Mouse (Mus musculus) lung, embryonic 14.5 days (tissue): ENCODE measurements around the gene Usp11. TPM values are rescaled to one million over a fixed set of nuclear protein-coding genes. Genes with fewer than 3 reads are reported as not detected.
A peak's percentile ranks its signal among the peaks of the same experiment; 100 is the strongest.

Experiments used
- ATAC-seq: fragments of 200-750 bp; cut with Nextera tagmentation; 2 replicates; pipeline ENCODE4 v1.8.0; 2017; ENCODE audit warnings: mild to moderate bottlenecking, moderate TSS enrichment, moderate library complexity; ENCODE audit not compliant: insufficient read depth
- DNase-seq: peaks from one replicate; pipeline ENCODE4 v3.0.0-alpha.2; 2015
- H3K27ac ChIP-seq: fragments of 300-500 bp; sonication (generic); 2 replicates; pipeline ENCODE4 v1.5.1; 2014; ENCODE audit warnings: low read depth, mild to moderate bottlenecking, moderate library complexity
- H3K27me3 ChIP-seq: fragments of 300-500 bp; sonication (generic); 2 replicates; pipeline ENCODE4 v1.6.1; 2014; ENCODE audit warnings: low read length, control low read depth; ENCODE audit not compliant: insufficient read depth
- H3K36me3 ChIP-seq: fragments of 300-500 bp; sonication (generic); 2 replicates; pipeline ENCODE4 v1.6.1; 2014; ENCODE audit warnings: control low read depth; ENCODE audit not compliant: insufficient read depth
- H3K4me1 ChIP-seq: fragments of 300-500 bp; sonication (generic); 2 replicates; pipeline ENCODE4 v1.6.1; 2014; ENCODE audit warnings: antibody characterized with exemption, control low read depth; ENCODE audit not compliant: insufficient read depth
- H3K4me2 ChIP-seq: fragments of 300-500 bp; sonication (generic); 2 replicates; pipeline ENCODE4 v1.6.1; 2014; ENCODE audit warnings: mild to moderate bottlenecking
- H3K4me3 ChIP-seq: fragments of 300-500 bp; sonication (generic); 2 replicates; pipeline ENCODE4 v1.5.1; 2014; ENCODE audit warnings: low read depth, low read length
- H3K9ac ChIP-seq: fragments of 300-500 bp; sonication (generic); 2 replicates; pipeline ENCODE4 v1.6.1; 2014
- H3K9me3 ChIP-seq: fragments of 300-500 bp; sonication (generic); 2 replicates; pipeline ENCODE4 v1.6.1; 2016; ENCODE audit warnings: low read depth, low read length, control low read depth
- CTCF ChIP-seq: IDR thresholded peaks from 2 replicates; pipeline ENCODE4 v1.5.1; 2016; ENCODE audit warnings: antibody characterized with exemption, low read depth
- WGBS: fragments of 180-500 bp; shearing (Covaris S2); extraction: QIAGEN DNeasy Blood & Tissue Kit; methylation state at CpG from one replicate; pipeline ENCODE4 v1.1.7; 2014; 5-methylcytosine and 5-hydroxymethylcytosine counted together
- polyA plus RNA-seq: library from polyadenylated mRNA; unstranded; fragments of >200 nt; fragmentation: Nextera tagmentation; extraction: Ambion mirVana; gene quantifications from 2 replicates; pipeline ENCODE4 v1.2.1, GENCODE M21; 2014

Gene Usp11
- polyA plus RNA-seq: 38.2 and 39.9 TPM in 2 replicates

GRCm38 (mm10) chrX:20703741-20704290, at the start of gene Usp11:
Gene Usp11 (plus strand): TSS chrX:20703906.
- Histone ChIP-seq H3K27ac (peak within 1 kb of the TSS; percentile 97), H3K4me3 (peak within 1 kb of the TSS; percentile 51), H3K36me3 (peaks cover 7% of the 10 kb centered on the region; the same call in 1 of the 2 replicates), H3K27me3 (no peaks in the 10 kb centered on the region), H3K9me3 (no peaks in the 10 kb centered on the region), H3K9ac (peak within 1 kb of the TSS; percentile 68), H3K4me2 (peak within 1 kb of the TSS; percentile 54), H3K4me1 (no peaks in the 10 kb centered on the region)
- WGBS: 10% methylated on average over 32 of the region's 32 CpGs
- peak; percentile 68 for ATAC-seq
- TF ChIP-seq CTCF: no peak
- peak; percentile 77 for DNase-seq

- peak; percentile 4 for DNase-seq
- no peak overlapping the region for H3K9ac ChIP-seq
- WGBS: 20% methylated on average over 5 of the region's 5 CpGs
Observed at GRCm38 (mm10) chrX:20657593-20657992, 46.1 kb upstream of the Usp11 start.

GRCm38 (mm10) chrX:20658026-20658652, 45.6 kb upstream of the Usp11 start, which contains the start of gene Uba1:
Gene Uba1 (plus strand): TSS chrX:20658326.
- peak within 1 kb of the TSS; percentile 76 for H3K27ac ChIP-seq
- 5% methylated on average over 27 of the region's 27 CpGs for WGBS

More at GRCm38 (mm10) chrX:20657593-20657992, 46.1 kb upstream of the Usp11 start:
- peak overlapping the region; percentile 49 for H3K4me3 ChIP-seq
- no peak for ATAC-seq
- peak overlapping the region; percentile 72 for H3K4me2 ChIP-seq
- H3K36me3 ChIP-seq: no peaks in the 10 kb centered on the region
- H3K9me3 ChIP-seq: no peaks in the 10 kb centered on the region
- no peak overlapping the region for H3K27ac ChIP-seq
- no peaks in the 10 kb centered on the region for H3K4me1 ChIP-seq
- H3K27me3 ChIP-seq: no peaks in the 10 kb centered on the region
- no peak for TF ChIP-seq CTCF

DNA sequence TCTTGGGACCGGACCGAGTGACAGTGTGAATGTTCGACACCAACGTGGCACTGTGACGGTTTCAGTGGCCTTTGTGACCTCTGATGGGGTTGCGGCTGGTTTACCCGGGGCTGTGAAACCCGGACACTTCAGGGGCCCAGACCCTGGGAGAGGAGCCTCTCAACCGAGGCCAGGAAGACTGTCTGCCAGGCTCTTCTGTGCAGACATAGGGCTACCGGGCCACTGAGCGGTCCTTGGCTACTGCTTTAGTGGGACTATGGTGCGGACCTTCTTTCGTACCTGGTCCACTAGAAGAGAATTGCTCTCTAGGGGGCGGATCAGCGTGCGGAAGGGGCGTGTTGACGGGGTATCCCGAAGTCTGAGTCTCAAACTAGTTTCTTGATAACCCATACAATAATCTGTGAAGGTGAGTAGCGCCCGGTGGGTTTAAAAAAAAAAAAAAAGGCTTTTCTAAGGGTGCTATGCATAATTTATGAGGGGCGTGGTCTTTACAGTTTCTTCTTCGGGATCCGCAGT, 44.8 kb upstream of the Usp11 start:
- H3K4me2 ChIP-seq: peak overlapping the region; percentile 72
- 17% methylated on average over 24 of the region's 24 CpGs for WGBS
- H3K4me1 ChIP-seq: no peaks in the 10 kb centered on the region
- H3K27me3 ChIP-seq: no peaks in the 10 kb centered on the region
- TF ChIP-seq CTCF: no peak
- DNase-seq (peak; percentile 20), ATAC-seq (peak; percentile 13; the same call in 1 of the 2 replicates)
- H3K27ac ChIP-seq: peak overlapping the region; percentile 76; the same call in 1 of the 2 replicates
- H3K36me3 ChIP-seq: no peaks in the 10 kb centered on the region
- H3K9ac ChIP-seq: peak overlapping the region; percentile 57
- H3K9me3 ChIP-seq: no peaks in the 10 kb centered on the region
- H3K4me3 ChIP-seq: peak overlapping the region; percentile 49

More at GRCm38 (mm10) chrX:20658026-20658652, 45.6 kb upstream of the Usp11 start, which contains the start of gene Uba1:
- no peaks in the 10 kb centered on the region for H3K9me3 ChIP-seq
- peak within 1 kb of the TSS; percentile 57 for H3K9ac ChIP-seq
- no peaks in the 10 kb centered on the region for H3K4me1 ChIP-seq
- peak within 1 kb of the TSS; percentile 72 for H3K4me2 ChIP-seq
- H3K27me3 ChIP-seq: no peaks in the 10 kb centered on the region
- H3K36me3 ChIP-seq: no peaks in the 10 kb centered on the region
- DNase-seq (peak; percentile 91), ATAC-seq (peak; percentile 85)
- TF ChIP-seq CTCF: no peak
- H3K4me3 ChIP-seq: peak within 1 kb of the TSS; percentile 49

GRCm38 (mm10) chrX:20662317-20662715, 41.4 kb upstream of the Usp11 start:
- ATAC-seq (no peak), DNase-seq (no peak)
- Histone ChIP-seq H3K4me2 (no peak overlapping the region), H3K36me3 (peaks cover 13% of the 10 kb centered on the region; the same call in 1 of the 2 replicates), H3K27me3 (no peaks in the 10 kb centered on the region), H3K4me3 (peak overlapping the region; percentile 61), H3K9ac (no peak overlapping the region), H3K4me1 (no peaks in the 10 kb centered on the region), H3K27ac (no peak overlapping the region), H3K9me3 (no peaks in the 10 kb centered on the region)
- TF ChIP-seq CTCF: no peak
- WGBS: 16% methylated on average over 5 of the region's 5 CpGs

DNA sequence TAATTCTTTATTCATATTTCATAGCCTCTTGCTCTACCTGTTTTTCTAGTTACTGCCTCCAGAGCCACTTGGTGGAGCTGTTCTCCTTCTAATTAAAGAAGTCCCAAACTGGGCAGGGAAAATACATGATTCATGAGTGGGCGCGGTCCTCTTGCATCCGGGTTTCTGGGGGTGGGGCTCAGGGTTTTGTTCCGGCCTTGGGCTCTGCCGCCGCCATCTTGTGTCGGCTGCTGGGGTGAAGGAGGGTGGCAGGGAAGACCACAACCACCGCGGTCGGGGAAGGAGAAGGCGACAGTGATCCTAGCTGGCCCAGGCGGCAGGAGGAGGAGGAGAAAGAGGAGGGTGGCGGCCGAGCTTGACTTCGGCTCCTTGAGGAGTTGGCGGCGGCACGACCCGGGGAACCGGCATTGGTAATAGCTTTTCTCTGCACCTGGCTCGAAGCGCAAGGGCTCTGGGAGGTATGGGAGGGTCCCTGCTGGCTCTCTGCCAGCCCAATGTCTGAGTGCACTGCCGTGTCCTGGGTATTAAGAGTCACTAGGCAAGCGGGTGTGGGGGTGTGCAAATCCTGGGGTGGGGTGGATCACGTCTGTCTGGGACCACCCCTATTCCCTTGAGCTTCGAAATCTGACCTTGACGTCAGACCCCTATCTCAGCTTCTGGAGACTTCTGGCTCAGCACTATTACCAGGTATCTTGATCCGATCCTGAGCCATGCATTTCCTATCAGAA, 40.8 kb upstream of the Usp11 start:
- peak overlapping the region; percentile 61 for H3K4me3 ChIP-seq
- peak overlapping the region; percentile 72 for H3K27ac ChIP-seq
- peak; percentile 85 for ATAC-seq
- H3K9me3 ChIP-seq: no peaks in the 10 kb centered on the region
- peak; percentile 94 for DNase-seq
- no peaks in the 10 kb centered on the region for H3K27me3 ChIP-seq
- peak overlapping the region; percentile 66 for H3K4me2 ChIP-seq
- TF ChIP-seq CTCF: peak; percentile 60
- H3K36me3 ChIP-seq: peaks cover 19% of the 10 kb centered on the region
- no peaks in the 10 kb centered on the region for H3K4me1 ChIP-seq
- 8% methylated on average over 27 of the region's 28 CpGs for WGBS
- H3K9ac ChIP-seq: peak overlapping the region; percentile 78
